Mouse (Mus musculus) G1E-ER4 (cell line): Measurements from ENCODE around the gene B4galt5. TPM values are rescaled to one million over a fixed set of nuclear protein-coding genes. Genes with fewer than 3 reads are reported as not detected.

Source experiments
- GATA1 ChIP-seq: IDR thresholded peaks from one replicate; pipeline ENCODE4 v1.8.0; 2012; ENCODE audit warnings: low read length, inconsistent platforms
- polyA plus RNA-seq: library from polyadenylated mRNA; stranded (reverse); fragments of >175 nt; gene quantifications from 2 replicates; pipeline ENCODE4 v1.2.3, GENCODE M21; 2012

B4galt5 gene
- not detected in 2 replicates for polyA plus RNA-seq

DNA sequence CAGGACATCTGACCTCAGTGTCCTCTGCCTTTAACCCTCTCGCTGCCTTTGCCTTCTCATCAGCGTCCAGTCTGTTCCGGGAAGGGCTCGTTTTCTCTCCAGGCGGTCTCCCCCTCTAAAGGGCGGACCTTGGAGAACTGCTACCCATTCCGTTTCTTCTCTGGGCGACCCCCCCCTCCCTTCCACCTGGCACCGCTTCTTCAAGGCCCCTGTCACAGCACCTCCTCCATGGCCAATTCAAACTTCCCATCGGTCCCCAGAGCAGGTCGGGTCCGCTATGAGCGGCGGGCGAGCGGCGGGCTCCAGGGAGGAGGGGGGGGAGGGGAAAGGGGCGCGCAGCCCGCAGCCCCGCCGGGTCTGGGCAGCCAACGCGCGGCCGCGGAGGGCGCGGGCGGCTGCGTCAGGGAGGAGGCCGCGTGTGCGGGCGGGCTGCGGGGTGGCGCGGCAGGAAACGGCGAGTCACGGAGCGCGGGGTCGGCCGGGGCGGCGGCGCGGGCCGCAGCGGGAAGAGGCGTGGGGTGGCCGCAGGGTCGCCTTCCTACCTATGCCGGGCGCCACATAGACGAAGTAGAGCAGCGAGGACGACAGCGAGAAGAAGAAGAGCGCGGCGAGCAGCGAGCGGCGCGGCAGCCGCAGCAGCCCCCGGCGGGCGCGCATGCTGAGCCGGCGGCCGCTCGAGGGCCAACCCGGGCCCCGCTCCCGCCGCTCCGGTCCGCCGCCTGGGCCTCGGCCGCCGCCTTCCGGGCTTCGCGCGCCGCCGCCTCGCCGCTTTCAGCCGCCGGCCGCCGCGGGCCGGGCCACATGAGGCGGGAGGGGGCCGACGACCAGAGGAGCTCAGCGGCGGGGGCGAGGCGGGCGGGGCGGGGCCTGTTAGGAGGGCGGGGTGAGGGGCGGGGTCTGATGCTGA, at the start of gene B4galt5:
B4galt5 (minus strand) TSS at position 808 of the 907 bp plus-strand sequence.
- TF ChIP-seq GATA1 = no peak

DNA sequence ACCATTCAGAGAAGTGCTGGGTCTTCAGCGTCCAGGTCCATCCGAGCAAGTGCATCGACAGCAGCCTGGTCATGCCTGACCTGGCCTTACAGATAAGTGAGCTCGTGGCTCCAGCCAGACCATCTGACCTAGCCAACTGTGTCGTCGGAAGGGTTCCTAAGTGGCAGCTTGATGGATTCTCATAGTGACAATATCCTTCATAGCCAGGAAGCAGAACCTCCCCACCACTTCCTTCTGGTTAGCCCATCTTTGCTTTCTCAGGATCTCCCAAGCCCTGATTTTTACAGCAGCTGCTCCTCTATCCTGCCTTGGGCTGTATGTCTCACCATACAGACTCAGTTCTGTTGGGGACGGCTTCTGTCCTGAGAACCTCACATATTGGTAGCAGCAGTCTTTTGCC, 45.4 kb upstream of the B4galt5 start:
- TF ChIP-seq GATA1 = no peak

DNA sequence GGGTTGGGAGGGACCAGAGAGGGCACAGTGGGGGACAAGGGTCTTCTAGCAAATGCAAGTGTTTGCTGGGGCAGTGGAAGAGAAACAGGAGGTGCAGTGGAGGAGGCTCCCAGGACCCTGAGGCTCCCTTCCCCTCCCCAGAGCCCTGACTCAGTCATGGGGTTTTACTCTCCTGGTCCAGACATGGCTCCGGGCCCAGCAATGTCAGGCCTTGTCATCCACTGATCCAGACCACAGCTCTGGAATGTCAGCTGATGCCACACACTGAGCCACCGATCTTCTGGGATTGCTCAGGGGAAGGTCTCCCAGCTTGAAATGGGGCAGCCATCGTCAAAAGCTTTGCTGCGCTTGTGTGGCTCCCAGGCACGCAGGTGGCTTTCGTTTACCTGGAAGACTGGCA, 38.0 kb upstream of the B4galt5 start:
- no peak for TF ChIP-seq GATA1

DNA sequence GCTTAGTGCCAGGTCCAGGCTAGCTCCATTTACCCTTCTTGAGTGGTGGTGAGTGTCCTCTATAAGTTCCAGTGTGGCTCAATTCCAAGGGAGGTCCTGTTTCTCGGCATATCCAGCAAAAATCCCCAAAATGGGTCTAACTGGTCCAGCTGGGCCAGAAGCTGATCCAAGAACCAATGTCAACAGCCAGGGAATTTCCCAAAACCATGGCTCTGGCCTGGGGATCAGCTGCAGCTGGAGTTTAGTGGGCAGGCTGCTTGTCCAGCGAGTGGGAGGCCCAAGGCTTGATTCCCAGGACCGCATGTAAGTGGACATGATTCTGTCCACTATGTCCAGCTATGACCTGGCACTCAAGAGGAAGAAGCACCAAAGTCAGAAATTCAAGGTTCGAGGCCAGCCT, 37.5 kb upstream of the B4galt5 start:
- no peak for TF ChIP-seq GATA1

DNA sequence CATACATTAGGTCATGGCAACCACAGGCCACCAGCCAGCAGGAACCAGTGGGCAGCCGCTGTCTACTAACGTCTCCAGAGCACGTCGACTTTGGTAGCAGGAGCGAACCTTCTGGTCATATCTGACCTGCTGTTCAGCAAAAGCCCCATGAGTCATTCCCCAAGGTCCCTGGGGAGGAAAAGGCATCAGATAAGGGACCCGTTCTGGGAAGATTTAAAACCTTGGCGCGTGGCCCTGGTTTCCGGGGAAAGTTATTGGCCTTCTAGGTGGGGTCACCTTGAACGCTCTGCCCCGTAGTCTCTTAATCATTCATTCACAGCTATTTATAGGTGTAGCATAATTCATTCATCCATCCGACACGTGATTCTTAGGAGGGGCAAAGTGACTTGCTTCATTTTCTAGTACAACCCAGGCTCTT, 34.7 kb upstream of the B4galt5 start:
- TF ChIP-seq GATA1 = no peak

DNA sequence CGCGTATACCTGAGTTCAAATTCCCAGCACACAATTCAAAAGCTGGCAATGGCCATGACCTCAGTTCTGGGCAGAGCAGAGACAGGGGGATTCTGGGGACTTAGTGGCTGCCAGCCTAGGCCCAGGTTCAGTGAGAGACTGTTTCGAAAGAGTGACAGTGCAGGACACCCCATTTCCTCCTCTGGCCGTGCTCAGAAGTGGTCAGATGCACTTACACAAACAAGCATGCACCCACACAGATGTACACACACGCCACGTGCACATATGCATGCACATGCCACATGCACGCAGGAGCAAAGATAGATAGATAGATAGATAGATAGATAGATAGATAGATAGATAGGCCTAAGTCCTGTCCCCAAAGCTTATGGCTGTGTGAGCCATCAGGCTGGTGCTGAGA, 33.4 kb upstream of the B4galt5 start:
- no peak for TF ChIP-seq GATA1

DNA sequence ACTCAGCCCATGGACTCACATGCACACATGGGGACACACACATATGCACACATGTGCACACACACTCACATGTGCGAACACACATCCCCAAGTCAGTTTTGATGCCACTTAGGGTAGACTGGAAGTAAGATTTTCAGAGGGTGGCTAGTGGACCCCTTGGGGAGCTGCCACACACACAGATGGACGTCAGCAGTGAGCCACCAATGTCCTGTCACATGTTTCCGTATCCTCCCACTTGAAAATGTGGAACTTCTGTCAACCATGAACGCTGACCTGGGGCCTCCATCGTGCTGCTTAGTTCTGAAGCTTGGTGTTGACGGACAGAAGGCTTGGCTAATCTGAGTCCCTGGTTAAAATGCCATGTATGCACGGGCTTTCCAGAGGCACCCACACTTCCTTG, 32.6 kb upstream of the B4galt5 start:
- no peak for TF ChIP-seq GATA1

DNA sequence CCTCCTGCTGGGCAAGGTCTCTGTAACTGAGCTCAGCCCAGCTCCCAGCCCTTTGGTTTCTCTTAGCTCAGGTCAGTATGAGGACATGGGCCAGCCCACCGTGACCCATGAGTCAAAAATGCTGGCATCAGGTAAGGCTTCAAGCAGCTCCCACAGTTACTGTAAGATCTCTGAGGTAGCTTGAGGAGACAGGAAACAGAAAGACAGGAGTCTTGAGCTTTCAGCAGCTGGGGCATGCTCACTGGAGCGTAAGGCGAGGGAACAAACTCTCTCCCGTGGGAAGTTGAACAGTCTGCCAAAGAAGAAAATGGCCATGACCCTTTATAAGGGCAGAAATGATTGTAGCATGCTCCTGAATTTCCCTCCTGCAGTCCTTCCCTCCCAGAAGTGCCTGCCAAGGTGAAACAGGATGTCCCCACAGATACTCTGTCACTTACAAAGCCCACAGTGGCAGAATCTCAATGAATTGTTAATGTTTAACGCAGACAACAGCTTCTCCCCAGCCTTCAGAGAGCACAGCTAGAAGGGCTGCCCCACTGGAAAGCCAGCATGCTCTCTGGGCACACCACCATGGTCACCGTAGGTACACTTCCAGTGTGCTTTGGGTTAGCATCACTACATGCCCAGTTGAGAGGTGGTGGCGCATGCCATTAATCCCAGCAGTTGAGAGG, 31.8 kb upstream of the B4galt5 start:
- no peak for TF ChIP-seq GATA1

DNA sequence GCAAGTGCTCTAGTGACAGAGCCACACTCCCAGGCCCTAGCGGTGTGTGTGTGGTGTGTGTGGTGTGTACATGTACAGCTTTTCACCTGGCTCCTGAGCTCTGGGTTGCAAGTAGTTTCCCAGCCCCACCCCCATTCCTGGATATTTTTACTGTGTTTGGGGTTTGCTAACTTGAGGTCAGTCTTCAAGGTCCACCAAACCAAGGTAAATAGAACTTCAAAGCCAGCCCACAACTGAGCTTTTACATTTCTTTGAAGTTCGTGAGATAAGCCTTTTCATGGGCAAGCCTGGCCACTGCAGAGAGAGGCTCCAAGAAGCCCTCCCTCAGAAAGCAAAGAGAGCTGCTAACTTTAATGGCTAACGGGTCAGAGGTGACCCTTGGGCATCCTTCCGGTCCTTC, 30.0 kb upstream of the B4galt5 start:
- no peak for TF ChIP-seq GATA1

DNA sequence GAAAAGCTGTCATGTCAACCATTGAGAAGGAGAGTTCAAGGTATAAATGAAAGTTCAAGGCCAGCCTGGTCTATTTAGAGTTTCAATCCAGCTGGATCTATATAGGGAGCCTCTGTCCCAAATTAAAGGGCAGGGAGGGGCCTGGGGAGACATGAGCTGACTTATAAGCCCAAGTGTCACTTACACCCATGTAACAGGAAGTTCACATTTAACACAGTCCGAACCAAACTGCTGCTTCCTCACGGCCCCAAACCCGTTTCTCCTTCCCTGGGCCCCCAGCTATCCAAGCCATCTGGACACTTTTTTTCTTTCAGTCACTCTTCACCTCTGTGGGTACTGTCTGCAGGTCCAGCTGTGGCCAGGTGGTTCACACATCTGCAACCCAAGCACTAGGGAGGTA, 28.7 kb upstream of the B4galt5 start:
- TF ChIP-seq GATA1 = no peak

DNA sequence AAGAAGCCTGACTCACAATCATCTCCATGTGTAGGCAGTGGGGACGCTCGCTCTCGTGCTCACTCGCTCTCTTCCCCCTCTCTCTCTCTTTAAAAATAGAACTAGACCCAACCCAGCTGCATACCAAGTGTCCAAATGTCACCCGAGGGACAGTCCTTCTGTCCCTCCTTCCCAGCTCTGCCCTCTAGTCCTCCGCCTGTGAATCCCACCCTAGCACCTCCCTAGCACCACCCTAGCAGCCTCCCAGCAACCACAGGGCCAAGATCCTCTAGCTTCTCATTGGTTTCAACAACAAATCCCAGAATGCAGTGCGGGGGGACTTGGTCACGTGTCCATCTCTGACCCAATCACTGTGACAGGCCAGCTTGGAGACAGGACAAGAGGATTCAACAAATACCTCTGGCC, 27.2 kb upstream of the B4galt5 start:
- no peak for TF ChIP-seq GATA1

DNA sequence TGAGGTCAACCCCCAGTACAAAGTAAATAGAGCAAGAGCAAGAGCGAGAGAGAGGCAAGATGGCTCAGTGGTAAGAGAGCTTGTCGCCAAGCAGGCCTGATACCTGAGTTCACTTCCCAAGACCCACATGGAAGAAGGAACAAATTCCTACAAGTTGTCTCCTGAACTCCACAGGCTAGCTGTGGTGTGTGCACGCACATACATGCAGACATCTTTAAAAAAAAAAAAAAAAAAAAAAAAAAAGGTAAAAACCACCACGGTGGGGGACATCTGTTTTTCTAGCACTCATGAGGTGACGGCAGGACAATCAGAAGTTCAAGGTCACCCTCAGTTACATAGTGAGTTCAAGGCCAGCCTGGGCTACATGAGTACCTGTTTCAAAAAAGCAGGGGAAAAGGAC, 26.7 kb upstream of the B4galt5 start:
- no peak for TF ChIP-seq GATA1

DNA sequence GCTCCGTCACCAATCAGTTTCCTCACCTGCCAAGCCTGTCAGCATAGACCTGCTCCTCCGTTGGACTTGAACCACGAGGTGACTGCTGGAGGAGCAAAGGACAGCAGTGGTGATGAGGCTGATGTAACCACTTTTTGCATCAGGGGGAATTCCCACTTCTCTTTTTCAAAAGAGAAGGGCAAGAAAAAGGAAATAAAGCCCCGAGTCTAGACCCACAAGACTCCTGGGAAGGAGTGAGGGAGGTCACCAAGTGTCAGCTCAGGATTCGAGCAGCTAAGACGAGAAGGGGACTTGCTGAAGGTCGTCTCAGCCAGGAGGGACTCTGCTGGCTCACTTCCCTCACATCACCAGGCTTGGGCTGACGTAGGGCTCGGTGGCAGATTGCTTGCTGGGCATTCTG, 26.2 kb upstream of the B4galt5 start:
- no peak for TF ChIP-seq GATA1

DNA sequence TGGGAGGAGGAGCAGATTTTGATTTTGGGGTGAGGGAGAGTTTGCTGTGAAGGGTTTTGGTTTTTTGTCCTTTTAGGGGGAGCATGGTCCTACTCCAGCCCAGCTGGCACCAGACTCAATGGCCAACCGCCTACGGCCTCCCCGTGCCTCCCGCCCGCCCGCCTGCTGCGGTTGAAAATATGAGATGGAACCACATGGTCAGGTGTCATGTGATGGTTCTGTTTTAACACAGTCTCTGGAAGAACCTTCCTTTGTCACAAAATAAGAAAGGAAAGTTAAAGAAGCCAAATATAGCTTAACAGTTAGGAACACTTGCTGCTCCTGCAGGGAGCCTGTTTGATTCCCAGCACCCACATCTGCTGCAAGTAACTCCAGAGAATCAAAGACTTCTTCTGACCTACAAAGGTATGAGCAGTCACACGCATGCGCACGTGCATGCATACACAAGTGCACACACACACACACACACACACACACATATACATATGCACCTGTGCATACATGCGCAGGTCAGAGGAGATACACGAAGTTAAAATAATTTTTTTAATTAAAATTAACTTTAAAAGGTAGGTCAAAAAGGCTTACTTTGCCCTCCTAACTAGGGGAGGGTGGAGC, 25.3 kb upstream of the B4galt5 start:
- TF ChIP-seq GATA1 = no peak

DNA sequence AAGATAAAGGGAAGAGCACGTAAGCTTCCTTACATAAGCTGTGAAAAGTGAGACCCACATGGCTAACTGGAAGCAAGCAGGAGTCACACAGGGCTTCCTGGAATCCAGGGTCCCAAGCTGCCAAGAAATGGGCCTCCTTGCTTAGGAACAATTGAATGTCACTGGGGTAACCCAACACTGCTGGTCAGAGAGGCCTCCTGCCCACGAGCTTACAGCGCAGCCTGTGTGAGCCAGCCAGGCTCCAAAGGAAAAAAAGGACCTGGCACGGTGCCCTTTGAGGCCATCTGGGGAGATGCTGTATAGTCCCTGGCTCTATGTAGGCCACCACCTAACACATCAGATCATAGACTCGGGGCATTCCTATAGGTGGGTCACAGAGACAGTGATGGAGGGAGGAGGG, 24.3 kb upstream of the B4galt5 start:
- no peak for TF ChIP-seq GATA1

DNA sequence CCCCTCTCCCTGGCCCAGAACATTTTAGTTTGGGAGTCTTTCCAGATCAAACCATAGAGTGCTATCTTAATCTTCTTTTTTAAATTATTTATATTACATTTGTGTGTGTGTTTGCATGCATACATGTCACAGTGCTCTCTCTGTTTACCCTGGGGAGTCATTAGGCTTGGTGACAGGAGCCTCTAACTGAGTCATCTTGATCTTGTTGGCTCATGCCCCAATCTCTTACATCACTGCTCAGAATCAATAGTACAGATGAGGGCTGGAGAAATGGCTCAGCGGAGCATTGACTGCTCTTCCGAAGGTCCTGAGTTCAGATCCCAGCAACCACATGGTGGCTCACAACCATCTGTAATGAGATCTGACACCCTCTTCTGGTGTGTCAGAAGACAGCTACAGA, 22.5 kb upstream of the B4galt5 start:
- no peak for TF ChIP-seq GATA1
